Mouse (Mus musculus) hematopoietic stem cell, adult 5-6 weeks (primary cell): ENCODE results near the gene Ifi27l2a. TPM values are rescaled to one million over a fixed set of nuclear protein-coding genes. Genes with fewer than 3 reads are reported as not detected.
"Not testable (repeated sequence)": the region's sequence is repeated elsewhere in the genome, so short reads cannot be mapped to it uniquely, and the experiment has no call there.

Experiments used
- ATAC-seq, 2 experiments: fragments of 125-278 bp in 1 of 2; replicated peaks in 1 of 2; 2 replicates each; pipeline ENCODE4 v1.8.0; 2016 to 2017; ENCODE audit warnings: inconsistent platforms in 2 of 2, mild to moderate bottlenecking in 2 of 2, moderate number of reproducible peaks in 2 of 2, low read depth in 1 of 2, moderate TSS enrichment in 1 of 2; ENCODE audit not compliant: low FRiP score in 2 of 2, poor library complexity in 2 of 2, severe bottlenecking in 2 of 2, insufficient read depth in 1 of 2, low TSS enrichment in 1 of 2
- total RNA-seq: library from RNA; stranded (forward); fragments of 172-1452, 232-1000 nt; gene quantifications from 2 replicates; pipeline ENCODE4 v1.2.3, GENCODE M21; 2017

Ifi27l2a gene
- 25.4 and 57.7 TPM in 2 replicates for total RNA-seq

GRCm38 (mm10) chr12:103443524-103443923, at the start of gene Ifi27l2a:
Gene Ifi27l2a, minus strand, starts transcription at chr12:103443680.
- peak; percentile 79 to 84 for ATAC-seq

- peak; percentile 77 to 80 for ATAC-seq
Observed at GRCm38 (mm10) chr12:103492767-103493166, 49.3 kb upstream of the Ifi27l2a start.

GRCm38 (mm10) chr12:103491091-103491730, 47.7 kb upstream of the Ifi27l2a start:
- ATAC-seq = 0 out of 4 replicates have a peak, but pooled peaks have one; percentile 6 to 22

- no peak for ATAC-seq
Observed at GRCm38 (mm10) chr12:103487750-103488149, 44.3 kb upstream of the Ifi27l2a start.

- ATAC-seq = peak; percentile 33 to 35; a peak in 2 of 4 replicates
Observed at GRCm38 (mm10) chr12:103487276-103487675, 43.8 kb upstream of the Ifi27l2a start.

GRCm38 (mm10) chr12:103486726-103487125, 43.2 kb upstream of the Ifi27l2a start:
- ATAC-seq = no peak

GRCm38 (mm10) chr12:103484200-103484972, 40.9 kb upstream of the Ifi27l2a start:
- ATAC-seq = not testable (repeated sequence)

- ATAC-seq = no peak
Observed at GRCm38 (mm10) chr12:103482781-103483180, 39.3 kb upstream of the Ifi27l2a start.

- ATAC-seq = no peak
Observed at GRCm38 (mm10) chr12:103481671-103482070, 38.2 kb upstream of the Ifi27l2a start.

- ATAC-seq = no peak
Observed at GRCm38 (mm10) chr12:103477461-103478015, 34.1 kb upstream of the Ifi27l2a start.

GRCm38 (mm10) chr12:103476779-103477389, 33.4 kb upstream of the Ifi27l2a start:
- ATAC-seq = no peak

GRCm38 (mm10) chr12:103474481-103474880, 31.0 kb upstream of the Ifi27l2a start:
- no peak for ATAC-seq

- ATAC-seq = no peak
Observed at GRCm38 (mm10) chr12:103457140-103457539, 13.7 kb upstream of the Ifi27l2a start, which contains the start of gene Ifi27l2b. Gene Ifi27l2b, minus strand, starts transcription at chr12:103457223.

GRCm38 (mm10) chr12:103456727-103457126, 13.2 kb upstream of the Ifi27l2a start:
- ATAC-seq = not testable (repeated sequence)

- ATAC-seq = no peak
Observed at GRCm38 (mm10) chr12:103453361-103453760, 9.9 kb upstream of the Ifi27l2a start.

GRCm38 (mm10) chr12:103445060-103445459, 1.6 kb upstream of the Ifi27l2a start:
- no peak for ATAC-seq

GRCm38 (mm10) chr12:103444261-103444660, 781 bp upstream of the Ifi27l2a start:
- ATAC-seq = not testable (repeated sequence)

- no peak for ATAC-seq
Observed at GRCm38 (mm10) chr12:103437601-103438000, 5.9 kb downstream of the Ifi27l2a start.
